Mouse (Mus musculus) testis, adult 2 months (tissue): ENCODE data around the gene A930009A15Rik. TPM values are rescaled to one million over a fixed set of nuclear protein-coding genes. Genes with fewer than 3 reads are reported as not detected.

Experiments
- H3K27ac ChIP-seq: fragments of 200-500 bp; 2 replicates; pipeline ENCODE4 v1.5.1; 2012; ENCODE audit warnings: low read depth, low read length; ENCODE audit not compliant: control insufficient read depth, insufficient read depth
- H3K27me3 ChIP-seq: fragments of 200-500 bp; 2 replicates; pipeline ENCODE4 v1.6.1; 2012; ENCODE audit warnings: mild to moderate bottlenecking, low read length, moderate library complexity; ENCODE audit not compliant: control insufficient read depth, insufficient read depth
- H3K36me3 ChIP-seq: fragments of 200-500 bp; 2 replicates; pipeline ENCODE4 v1.6.1; 2012; ENCODE audit warnings: mild to moderate bottlenecking, low read length; ENCODE audit not compliant: control insufficient read depth, insufficient read depth
- H3K4me1 ChIP-seq: fragments of 200-500 bp; 2 replicates; pipeline ENCODE4 v1.6.1; 2012; ENCODE audit warnings: low read length; ENCODE audit not compliant: control insufficient read depth, insufficient read depth
- H3K4me3 ChIP-seq: fragments of 200-500 bp; 2 replicates; pipeline ENCODE4 v1.5.1; 2012; ENCODE audit warnings: low read depth, mild to moderate bottlenecking, low read length, moderate library complexity, mixed read lengths; ENCODE audit not compliant: control insufficient read depth
- CTCF ChIP-seq: fragments of 200-500 bp; IDR thresholded peaks from 2 replicates; pipeline ENCODE4 v1.5.1; 2012; ENCODE audit warnings: low read depth, mild to moderate bottlenecking, inconsistent platforms, low read length, moderate library complexity; ENCODE audit not compliant: control insufficient read depth, insufficient read depth, insufficient replicate concordance
- POLR2A ChIP-seq: fragments of 200-500 bp; IDR thresholded peaks from 2 replicates; pipeline ENCODE4 v1.6.1; 2012; ENCODE audit warnings: low read depth, mild to moderate bottlenecking, inconsistent platforms, low read length, moderate library complexity; ENCODE audit not compliant: control insufficient read depth
- polyA plus RNA-seq: library from polyadenylated mRNA; depleted of rRNA; stranded (reverse); fragments of >200 nt; gene quantifications from 2 replicates; pipeline ENCODE4 v1.2.3, GENCODE M21; 2012; rRNA removed

The A930009A15Rik gene
- polyA plus RNA-seq, 1 experiment, result not detected

DNA sequence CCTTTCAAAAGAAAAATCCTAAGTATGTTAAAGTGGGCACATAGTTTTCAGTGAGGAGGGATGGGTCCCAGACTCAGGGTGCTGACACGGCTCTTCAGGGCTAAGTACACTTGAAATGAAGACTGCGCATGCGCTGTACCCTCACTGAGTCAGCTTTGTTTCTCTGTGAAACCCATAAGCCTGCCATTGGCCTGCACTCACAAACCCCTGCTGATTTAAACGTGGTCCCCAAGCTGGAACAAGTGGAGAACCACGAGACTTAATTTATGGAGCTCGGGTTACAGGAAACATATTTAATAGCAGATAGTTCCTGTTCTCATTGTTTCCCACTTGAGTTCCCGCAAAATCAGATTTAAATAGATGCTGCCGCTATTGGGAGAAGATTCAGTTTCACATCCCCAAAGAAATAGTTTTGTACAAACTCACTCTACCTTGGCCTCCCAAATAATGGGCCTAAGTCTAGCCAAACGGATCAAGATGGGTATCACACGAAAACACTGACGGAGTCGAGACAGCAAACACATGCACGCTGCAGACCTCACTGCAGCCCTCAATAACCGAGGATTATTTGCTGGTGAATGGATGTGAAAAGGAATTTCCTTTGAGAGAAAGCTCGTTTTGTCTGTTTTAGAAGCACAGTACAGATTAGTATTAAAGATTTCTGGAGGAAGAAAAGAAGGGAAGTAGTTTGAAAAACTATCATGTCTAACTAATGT, 54.3 kb downstream of the A930009A15Rik start:
- H3K27me3 ChIP-seq, result no peaks in the 10 kb centered on the region
- no peak for TF ChIP-seq POLR2A
- TF ChIP-seq CTCF, result no peak
- no peaks in the 10 kb centered on the region for H3K4me1 ChIP-seq
- no peaks in the 10 kb centered on the region for H3K36me3 ChIP-seq
- H3K4me3 ChIP-seq, result peak overlapping the region; percentile 32
- H3K27ac ChIP-seq, result no peak overlapping the region

GRCm38 (mm10) chr10:115624957-115625356, 55.2 kb downstream of the A930009A15Rik start:
- Histone ChIP-seq H3K36me3 (no peaks in the 10 kb centered on the region), H3K4me3 (no peak overlapping the region), H3K4me1 (no peaks in the 10 kb centered on the region), H3K27me3 (no peaks in the 10 kb centered on the region), H3K27ac (no peak overlapping the region)
- no peak for TF ChIP-seq CTCF
- TF ChIP-seq POLR2A, result no peak

- TF ChIP-seq POLR2A, result no peak
- TF ChIP-seq CTCF, result no peak
- Histone ChIP-seq H3K27me3 (no peaks in the 10 kb centered on the region), H3K36me3 (no peaks in the 10 kb centered on the region), H3K4me3 (no peak overlapping the region), H3K27ac (no peak overlapping the region), H3K4me1 (no peaks in the 10 kb centered on the region)
Observed at GRCm38 (mm10) chr10:115626678-115627077, 56.9 kb downstream of the A930009A15Rik start.

Other genes with a start within 250 kb of the A930009A15Rik start
- gene Tmem19, start 207.5 kb upstream of the A930009A15Rik start, polyA plus RNA-seq, result 6.0 and 6.8 TPM in 2 replicates
- gene Thap2, start 185.5 kb upstream of the A930009A15Rik start, polyA plus RNA-seq, result 2.5 and 3.0 TPM in 2 replicates
- 25.2 and 36.1 TPM in 2 replicates for gene Zfc3h1, start 185.0 kb upstream of the A930009A15Rik start, polyA plus RNA-seq
- 0.05 and 0.40 TPM in 2 replicates for gene Lgr5, start 17.8 kb downstream of the A930009A15Rik start, polyA plus RNA-seq
- gene Tspan8, start 246.8 kb downstream of the A930009A15Rik start, polyA plus RNA-seq, result 0.66 and 2.2 TPM in 2 replicates